Mouse (Mus musculus) macrophage (primary cell): ENCODE results near the gene Qtrt1. TPM values are rescaled to one million over a fixed set of nuclear protein-coding genes. Genes with fewer than 3 reads are reported as not detected.
A peak's percentile ranks its signal among the peaks of the same experiment; 100 is the strongest.
"Not testable (repeated sequence)": the region's sequence is repeated elsewhere in the genome, so short reads cannot be mapped to it uniquely, and the experiment has no call there.

Experiments
- H3K27ac ChIP-seq: fragments of 350-480 bp; formaldehyde crosslinking; 2 replicates; pipeline ENCODE4 v1.9.0; 2021
- H3K36me3 ChIP-seq: fragments of 350-480 bp; formaldehyde crosslinking; 2 replicates; pipeline ENCODE4 v1.9.0; 2021; ENCODE audit errors: inconsistent target
- H3K4me3 ChIP-seq: fragments of 350-480 bp; formaldehyde crosslinking; 2 replicates; pipeline ENCODE4 v1.9.0; 2021; ENCODE audit errors: inconsistent target
- H3K79me2 ChIP-seq: fragments of 350-480 bp; formaldehyde crosslinking; 2 replicates; pipeline ENCODE4 v1.9.0; 2021; ENCODE audit errors: inconsistent target
- WGBS: methylation state at CpG from one replicate; pipeline ENCODE4 v1.1.7; 2026; ENCODE audit warnings: inconsistent platforms; ENCODE audit not compliant: missing documents; 5-methylcytosine and 5-hydroxymethylcytosine counted together
- polyA plus RNA-seq: library from polyadenylated mRNA; stranded (reverse); fragments of 250-400 nt; gene quantifications from 3 replicates; pipeline ENCODE4 v1.2.4, GENCODE M21; 2018; ENCODE audit warnings: inconsistent platforms

Gene Qtrt1
- polyA plus RNA-seq, 1 experiment from 2014 or later: 6.1 TPM

DNA sequence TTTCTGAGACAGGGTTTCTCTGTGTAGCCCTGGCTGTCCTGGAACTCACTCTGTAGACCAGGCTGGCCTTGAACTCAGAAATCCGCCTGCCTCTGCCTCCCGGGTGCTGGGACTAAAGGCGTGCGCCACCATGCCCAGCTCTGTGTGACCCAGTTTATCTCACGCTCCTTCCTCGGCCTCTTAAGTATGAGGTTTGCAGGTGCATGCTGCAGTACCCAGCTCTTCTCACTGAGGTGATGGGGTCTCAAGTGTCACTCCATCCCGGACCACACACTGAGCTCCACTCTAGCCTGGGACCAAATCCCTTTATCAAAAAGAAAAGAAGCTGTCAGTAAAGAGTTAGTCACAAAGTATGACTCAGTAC is 52.9 kb downstream of the Qtrt1 start:
- WGBS: 100% methylated on average over 6 of the region's 7 CpGs
- 0 out of 2 replicates have a peak overlapping the region, but pooled peaks have one; percentile 82 for H3K27ac ChIP-seq
- H3K4me3 ChIP-seq: not testable (repeated sequence)
- H3K36me3 ChIP-seq: peaks cover 25% of the 10 kb centered on the region; the same call in 1 of the 2 replicates
- peaks cover 67% of the 10 kb centered on the region for H3K79me2 ChIP-seq

GRCm38 (mm10) chr9:21469032-21470024 is 57.7 kb downstream of the Qtrt1 start:
- peaks cover 73% of the 10 kb centered on the region for H3K36me3 ChIP-seq
- no peak overlapping the region for H3K4me3 ChIP-seq
- H3K27ac ChIP-seq: no peak overlapping the region
- 88% methylated on average over 17 of the region's 20 CpGs for WGBS
- H3K79me2 ChIP-seq: peaks cover 28% of the 10 kb centered on the region

Other genes starting within 250 kb of the Qtrt1 start
- 6.5 to 7.1 TPM (median 6.8 TPM) in 3 replicates for gene Pde4a, start 246.1 kb upstream of the Qtrt1 start, polyA plus RNA-seq
- gene Keap1, start 172.5 kb upstream of the Qtrt1 start, polyA plus RNA-seq: 27.5 to 46.5 TPM (median 35.7 TPM) in 3 replicates
- gene S1pr5, start 163.4 kb upstream of the Qtrt1 start, polyA plus RNA-seq: not detected in 3 replicates
- 4.0 to 14.4 TPM (median 12.6 TPM) in 3 replicates for gene Atg4d, start 146.5 kb upstream of the Qtrt1 start, polyA plus RNA-seq
- 26.4 to 51.5 TPM (median 40.3 TPM) in 3 replicates for gene Kri1, start 123.9 kb upstream of the Qtrt1 start, polyA plus RNA-seq
- 6.1 to 12.6 TPM (median 9.8 TPM) in 3 replicates for gene Cdkn2d, start 120.4 kb upstream of the Qtrt1 start, polyA plus RNA-seq
- gene Ap1m2, start 99.5 kb upstream of the Qtrt1 start, polyA plus RNA-seq: not detected in 3 replicates
- 23.3 to 39.4 TPM (median 32.8 TPM) in 3 replicates for gene Slc44a2, start 91.1 kb upstream of the Qtrt1 start, polyA plus RNA-seq
- gene Ilf3, start 44.0 kb upstream of the Qtrt1 start, polyA plus RNA-seq: 35.3 to 40.5 TPM (median 35.7 TPM) in 3 replicates
- gene Dnm2, start 13.1 kb downstream of the Qtrt1 start, polyA plus RNA-seq: 101 to 145 TPM (median 112 TPM) in 3 replicates
- gene Tmed1, start 98.4 kb downstream of the Qtrt1 start, polyA plus RNA-seq: 5.5 to 16.0 TPM (median 11.8 TPM) in 3 replicates
- 88.5 to 191 TPM (median 116 TPM) in 3 replicates for gene AB124611, start 114.3 kb downstream of the Qtrt1 start, polyA plus RNA-seq
- 14.6 to 27.6 TPM (median 25.0 TPM) in 3 replicates for gene Carm1, start 135.1 kb downstream of the Qtrt1 start, polyA plus RNA-seq
- gene Timm29, start 180.9 kb downstream of the Qtrt1 start, polyA plus RNA-seq: 15.8 to 21.9 TPM (median 21.2 TPM) in 3 replicates
- gene Yipf2, start 181.0 kb downstream of the Qtrt1 start, polyA plus RNA-seq: 6.9 to 12.2 TPM (median 7.4 TPM) in 3 replicates
- 55.9 to 76.6 TPM (median 68.5 TPM) in 3 replicates for gene Smarca4, start 204.3 kb downstream of the Qtrt1 start, polyA plus RNA-seq